Mouse (Mus musculus): ENCODE results near the gene Ctdsp1. TPM values are rescaled to one million over a fixed set of nuclear protein-coding genes. Genes with fewer than 3 reads are reported as not detected.

Gene Ctdsp1
- polyA plus RNA-seq, 1 experiment from 2014 or later = 152 TPM

- H3K79me2 ChIP-seq (ENCODE audit: inconsistent target) = no peaks in the 10 kb centered on the region
- H3K27ac ChIP-seq = peak overlapping the region; percentile 17; the same call in 1 of the 2 replicates
- no peak overlapping the region for H3K4me3 ChIP-seq (ENCODE audit: inconsistent target)
- no peaks in the 10 kb centered on the region for H3K36me3 ChIP-seq (ENCODE audit: inconsistent target)
- 18% methylated on average over 7 of the region's 7 CpGs for WGBS (ENCODE audit: missing documents)
Observed at GRCm38 (mm10) chr1:74425845-74426244, 34.5 kb downstream of the Ctdsp1 start.

GRCm38 (mm10) chr1:74433220-74433619 is 41.9 kb downstream of the Ctdsp1 start:
- no peaks in the 10 kb centered on the region for H3K36me3 ChIP-seq (ENCODE audit: inconsistent target)
- no peak overlapping the region for H3K27ac ChIP-seq
- 96% methylated on average over 6 of the region's 6 CpGs for WGBS (ENCODE audit: missing documents)
- H3K4me3 ChIP-seq (ENCODE audit: inconsistent target) = no peak overlapping the region
- no peaks in the 10 kb centered on the region for H3K79me2 ChIP-seq (ENCODE audit: inconsistent target)

- Histone ChIP-seq H3K27ac (peak overlapping the region; percentile 82), H3K36me3 (ENCODE audit: inconsistent target) (no peaks in the 10 kb centered on the region; the same call in 1 of the 2 replicates), H3K79me2 (ENCODE audit: inconsistent target) (no peaks in the 10 kb centered on the region), H3K4me3 (ENCODE audit: inconsistent target) (no peak overlapping the region)
- 39% methylated on average over 5 of the region's 5 CpGs for WGBS (ENCODE audit: missing documents)
Observed at GRCm38 (mm10) chr1:74434596-74434995, 43.3 kb downstream of the Ctdsp1 start.

GRCm38 (mm10) chr1:74435563-74435962 is 44.3 kb downstream of the Ctdsp1 start:
- 36% methylated on average over 5 of the region's 6 CpGs for WGBS (ENCODE audit: missing documents)
- Histone ChIP-seq H3K79me2 (ENCODE audit: inconsistent target) (no peaks in the 10 kb centered on the region), H3K36me3 (ENCODE audit: inconsistent target) (no peaks in the 10 kb centered on the region; the same call in 1 of the 2 replicates), H3K27ac (peak overlapping the region; percentile 82), H3K4me3 (ENCODE audit: inconsistent target) (no peak overlapping the region)

GRCm38 (mm10) chr1:74437702-74438427 is 46.6 kb downstream of the Ctdsp1 start:
- Histone ChIP-seq H3K4me3 (ENCODE audit: inconsistent target) (no peak overlapping the region), H3K36me3 (ENCODE audit: inconsistent target) (no peaks in the 10 kb centered on the region; the same call in 1 of the 2 replicates), H3K27ac (peak overlapping the region; percentile 80), H3K79me2 (ENCODE audit: inconsistent target) (no peaks in the 10 kb centered on the region)
- 48% methylated on average over 8 of the region's 8 CpGs for WGBS (ENCODE audit: missing documents)

GRCm38 (mm10) chr1:74439166-74439876 is 48.0 kb downstream of the Ctdsp1 start:
- Histone ChIP-seq H3K36me3 (ENCODE audit: inconsistent target) (no peaks in the 10 kb centered on the region; the same call in 1 of the 2 replicates), H3K79me2 (ENCODE audit: inconsistent target) (no peaks in the 10 kb centered on the region), H3K27ac (peak overlapping the region; percentile 80), H3K4me3 (ENCODE audit: inconsistent target) (no peak overlapping the region)
- WGBS (ENCODE audit: missing documents) = 79% methylated on average over 19 of the region's 19 CpGs

GRCm38 (mm10) chr1:74444538-74444937 is 53.2 kb downstream of the Ctdsp1 start:
- WGBS (ENCODE audit: missing documents) = 86% methylated on average over 2 of the region's 2 CpGs
- Histone ChIP-seq H3K79me2 (ENCODE audit: inconsistent target) (no peaks in the 10 kb centered on the region), H3K27ac (no peak overlapping the region), H3K4me3 (ENCODE audit: inconsistent target) (no peak overlapping the region), H3K36me3 (ENCODE audit: inconsistent target) (peaks cover 14% of the 10 kb centered on the region; the same call in 1 of the 2 replicates)

Other genes starting within 250 kb of the Ctdsp1 start
- 0.11 to 0.76 TPM (median 0.16 TPM) in 3 replicates for gene Cxcr2, start 237.5 kb upstream of the Ctdsp1 start, polyA plus RNA-seq (2018)
- gene Cxcr1, start 196.9 kb upstream of the Ctdsp1 start, polyA plus RNA-seq (2018) = not detected in 3 replicates
- 677 to 1,406 TPM (median 1,257 TPM) in 3 replicates for gene Arpc2, start 155.4 kb upstream of the Ctdsp1 start, polyA plus RNA-seq (2018)
- not detected in 3 replicates for gene Gpbar1, start 113.0 kb upstream of the Ctdsp1 start, polyA plus RNA-seq (2018)
- gene Aamp, start 106.8 kb upstream of the Ctdsp1 start, polyA plus RNA-seq (2018) = 115 to 127 TPM (median 119 TPM) in 3 replicates
- 20.6 to 40.9 TPM (median 36.6 TPM) in 3 replicates for gene Pnkd, start 106.6 kb upstream of the Ctdsp1 start, polyA plus RNA-seq (2018)
- gene Tmbim1, start 85.9 kb upstream of the Ctdsp1 start, polyA plus RNA-seq (2018) = 46.8 to 61.2 TPM (median 52.2 TPM) in 3 replicates
- 0.19 to 0.80 TPM (median 0.30 TPM) in 3 replicates for gene Catip, start 29.4 kb upstream of the Ctdsp1 start, polyA plus RNA-seq (2018)
- gene Slc11a1, start 16.3 kb upstream of the Ctdsp1 start, polyA plus RNA-seq (2018) = 377 to 467 TPM (median 435 TPM) in 3 replicates
- gene Vil1, start 17.9 kb downstream of the Ctdsp1 start, polyA plus RNA-seq (2018) = 0.04 to 0.06 TPM in 2 of 3 replicates, not detected in the other
- 35.7 to 47.8 TPM (median 39.6 TPM) in 3 replicates for gene Cnot9, start 114.5 kb downstream of the Ctdsp1 start, polyA plus RNA-seq (2018)
- not detected in 3 replicates for gene Plcd4, start 151.4 kb downstream of the Ctdsp1 start, polyA plus RNA-seq (2018)
- gene Usp37, start 152.8 kb downstream of the Ctdsp1 start, polyA plus RNA-seq (2018) = 5.1 to 10.9 TPM (median 7.0 TPM) in 3 replicates
- 4.5 to 6.7 TPM (median 5.6 TPM) in 3 replicates for gene Zfp142, start 196.7 kb downstream of the Ctdsp1 start, polyA plus RNA-seq (2018)
- 6.7 to 12.0 TPM (median 10.1 TPM) in 3 replicates for gene Bcs1l, start 196.8 kb downstream of the Ctdsp1 start, polyA plus RNA-seq (2018)
- 33.4 to 51.2 TPM (median 41.5 TPM) in 3 replicates for gene Rnf25, start 209.9 kb downstream of the Ctdsp1 start, polyA plus RNA-seq (2018)
- gene Stk36, start 209.9 kb downstream of the Ctdsp1 start, polyA plus RNA-seq (2018) = 0.40 to 1.8 TPM (median 0.80 TPM) in 3 replicates

Data from macrophage (primary cell).